Mouse (Mus musculus): ENCODE results near the gene Cuedc1.

Gene Cuedc1

DNA sequence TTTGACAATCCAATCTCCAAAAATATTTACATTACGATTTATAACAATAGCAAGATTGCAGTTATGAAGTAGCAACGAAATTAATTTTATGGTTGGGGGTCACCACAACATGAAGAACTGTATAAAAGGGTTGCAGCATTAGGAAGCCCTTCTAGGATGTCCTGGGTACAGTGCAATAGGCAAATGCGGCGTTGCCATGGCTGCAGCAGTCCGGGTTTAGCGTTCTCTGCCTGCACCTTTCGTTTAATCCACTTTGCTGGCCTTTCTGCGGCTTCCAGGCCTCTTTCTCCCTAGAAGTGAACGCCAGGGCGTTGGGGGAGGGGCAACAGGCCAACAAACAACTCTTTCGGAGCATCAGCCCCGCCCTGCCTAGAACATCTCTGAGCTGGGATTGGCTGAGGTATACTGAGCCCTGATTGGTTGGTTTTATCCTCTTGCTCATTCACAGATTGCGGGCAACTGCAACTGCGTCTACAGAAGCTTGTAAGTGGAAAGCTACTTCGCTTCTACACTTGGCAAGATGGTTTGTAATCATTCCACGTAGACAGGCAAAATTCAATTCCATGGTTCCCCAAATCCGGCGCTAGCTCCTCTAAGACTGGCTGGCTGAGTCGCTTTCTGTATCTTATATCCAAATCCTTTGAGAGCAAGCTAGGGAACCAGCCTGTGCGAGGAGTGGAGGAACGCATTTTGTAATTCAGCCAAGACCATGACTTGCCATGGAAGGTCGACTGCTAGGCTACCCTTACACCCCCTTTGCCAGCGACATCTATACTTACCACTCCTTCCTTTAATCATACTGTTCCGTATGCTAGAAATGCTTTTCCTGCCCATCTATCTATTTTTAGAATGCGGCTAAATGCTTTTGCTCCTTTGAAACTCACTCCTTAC lies 10.9 kb upstream of the Cuedc1 start:
- 4% methylated on average over 25 of the region's 25 CpGs for WGBS

- WGBS, result 57% methylated on average over 5 of the region's 5 CpGs
These were observed 8.7 kb upstream of the Cuedc1 start for GRCm38 (mm10) chr11:88089150-88089549.

- WGBS, result 81% methylated on average over 5 of the region's 5 CpGs
These were observed 7.6 kb upstream of the Cuedc1 start for GRCm38 (mm10) chr11:88090293-88090692.

GRCm38 (mm10) chr11:88091949-88092348 lies 5.9 kb upstream of the Cuedc1 start:
- WGBS, result 90% methylated on average over 1 of the region's 1 CpGs

GRCm38 (mm10) chr11:88097173-88097572 lies 685 bp upstream of the Cuedc1 start:
- 29% methylated on average over 4 of the region's 4 CpGs for WGBS

- WGBS, result under 1% methylated on average over 92 of the region's 95 CpGs
These were observed 1.1 kb downstream of the Cuedc1 start for GRCm38 (mm10) chr11:88098787-88099598.

DNA sequence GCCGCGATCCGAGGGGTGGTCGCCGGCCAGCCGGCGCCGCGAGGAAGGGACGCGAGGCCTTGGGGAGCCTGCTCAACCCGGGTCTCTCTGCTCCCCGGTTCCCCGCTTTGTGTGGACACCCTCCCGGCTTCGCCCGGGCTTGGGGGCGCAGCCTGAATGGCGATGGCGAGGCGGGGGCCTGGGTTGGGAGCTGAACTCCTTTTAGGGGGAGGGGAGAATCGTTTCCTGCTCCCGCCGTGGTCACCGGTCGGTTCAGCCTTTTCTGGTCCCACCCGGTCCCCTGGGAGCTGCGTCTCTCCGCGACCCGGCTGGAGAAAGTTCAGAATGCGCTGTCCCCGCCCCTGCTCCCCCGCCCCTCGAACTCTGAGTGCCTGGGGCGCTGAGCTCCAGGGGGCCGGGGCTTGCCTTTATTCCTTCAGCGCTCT lies 1.8 kb downstream of the Cuedc1 start:
- WGBS, result 1% methylated on average over 38 of the region's 38 CpGs

DNA sequence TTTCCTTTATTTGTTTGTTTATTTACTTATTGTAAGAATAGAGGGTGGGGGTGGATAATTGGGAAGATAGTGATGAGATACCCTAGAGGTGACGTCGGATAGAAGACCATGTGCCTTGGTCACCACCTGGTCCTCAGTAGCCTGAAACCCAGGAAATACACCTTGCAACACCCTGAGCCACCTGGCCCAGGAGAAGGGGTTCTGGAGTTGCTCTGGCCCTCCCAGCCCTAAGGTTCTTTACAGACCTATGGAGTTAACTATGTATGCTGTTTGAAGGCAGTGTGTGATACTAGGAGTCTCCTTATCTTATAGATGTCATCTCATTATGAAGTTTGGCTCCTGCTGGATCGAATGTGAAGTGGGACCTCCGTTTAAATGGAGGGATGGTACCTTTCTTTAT lies 2.3 kb downstream of the Cuedc1 start:
- 38% methylated on average over 4 of the region's 4 CpGs for WGBS

GRCm38 (mm10) chr11:88103214-88103941 lies 5.5 kb downstream of the Cuedc1 start:
- 92% methylated on average over 19 of the region's 19 CpGs for WGBS

GRCm38 (mm10) chr11:88105494-88106291 lies 7.8 kb downstream of the Cuedc1 start:
- WGBS, result 84% methylated on average over 6 of the region's 6 CpGs

DNA sequence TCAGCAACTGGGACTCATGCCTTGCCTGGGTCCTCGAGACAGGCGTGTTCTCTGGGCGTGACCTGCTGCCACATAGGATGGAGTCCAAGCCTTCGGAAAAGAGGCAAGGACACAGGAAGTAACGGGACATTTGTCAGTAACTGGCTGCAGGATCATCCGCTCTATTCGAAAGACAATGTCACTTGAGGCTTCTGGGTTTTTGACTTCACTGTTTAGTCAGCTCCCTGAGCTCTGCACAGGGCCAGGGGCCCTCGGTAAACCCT lies 8.4 kb downstream of the Cuedc1 start:
- WGBS, result 93% methylated on average over 8 of the region's 8 CpGs

DNA sequence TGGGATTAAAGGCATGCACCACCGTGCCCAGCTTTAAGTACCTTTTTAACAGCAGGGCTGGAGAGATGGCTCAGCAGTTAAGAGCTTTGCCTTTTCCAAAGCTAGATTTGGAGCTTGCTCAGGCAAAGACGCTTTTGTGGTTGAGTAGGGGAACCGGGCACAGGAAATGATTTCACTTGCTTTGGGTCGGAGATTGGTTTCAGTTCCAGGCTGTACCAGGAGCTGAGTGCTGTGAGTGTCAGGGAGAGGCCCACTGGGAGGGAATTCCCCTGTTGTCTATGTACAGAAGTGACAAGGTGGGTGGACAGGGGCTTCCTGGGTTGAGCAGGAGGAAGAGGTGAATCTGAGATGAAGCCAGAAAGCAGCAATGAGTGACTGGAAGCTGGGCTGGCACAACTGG lies 9.5 kb downstream of the Cuedc1 start:
- 57% methylated on average over 4 of the region's 4 CpGs for WGBS

- 77% methylated on average over 9 of the region's 9 CpGs for WGBS
These were observed 12.3 kb downstream of the Cuedc1 start for GRCm38 (mm10) chr11:88110031-88110594.

DNA sequence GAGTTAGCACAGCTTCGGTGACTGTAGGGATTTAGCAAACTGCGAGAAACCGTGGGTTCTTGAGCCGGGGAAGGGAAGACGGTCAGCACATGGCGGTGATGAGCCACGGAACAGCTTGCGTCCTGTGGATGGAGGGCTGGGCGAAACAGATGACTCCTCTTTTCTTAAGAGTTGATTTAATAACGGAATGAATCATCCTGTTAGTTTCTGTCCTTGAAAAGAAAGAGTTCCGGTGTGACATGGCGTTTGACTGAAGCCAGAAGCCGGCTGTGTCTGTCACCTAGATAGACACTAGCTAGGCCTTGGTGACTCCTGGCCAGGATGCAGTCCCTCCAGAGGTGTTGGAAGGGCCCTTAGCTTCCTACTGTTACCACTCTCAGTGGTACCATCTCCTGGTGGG lies 14.2 kb downstream of the Cuedc1 start:
- WGBS, result 75% methylated on average over 13 of the region's 13 CpGs

- WGBS, result 90% methylated on average over 7 of the region's 7 CpGs
These were observed 14.9 kb downstream of the Cuedc1 start for GRCm38 (mm10) chr11:88112677-88113333.

- WGBS, result 48% methylated on average over 6 of the region's 6 CpGs
These were observed 15.8 kb downstream of the Cuedc1 start for GRCm38 (mm10) chr11:88113543-88114271.

GRCm38 (mm10) chr11:88114871-88115301 lies 17.0 kb downstream of the Cuedc1 start:
- 30% methylated on average over 8 of the region's 8 CpGs for WGBS

DNA sequence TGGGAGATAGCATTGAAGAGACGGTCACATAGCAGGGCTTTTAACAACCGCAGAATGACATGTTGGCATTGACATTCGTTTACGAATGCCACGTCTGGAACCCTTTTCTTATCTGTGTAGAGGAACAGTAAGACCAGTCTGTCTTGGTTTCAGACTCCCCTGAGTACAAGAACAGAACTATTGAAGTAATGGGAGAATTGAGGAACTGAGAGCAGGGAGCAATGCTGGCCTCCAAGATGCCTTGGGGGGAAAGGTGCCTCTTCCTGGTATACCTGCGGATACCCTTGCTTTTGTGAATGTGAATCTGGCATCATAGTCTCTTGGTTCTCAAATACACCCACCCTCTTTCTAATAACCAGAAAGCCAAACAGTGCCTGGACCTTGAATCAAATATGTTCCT lies 18.7 kb downstream of the Cuedc1 start:
- WGBS, result 88% methylated on average over 6 of the region's 6 CpGs

DNA sequence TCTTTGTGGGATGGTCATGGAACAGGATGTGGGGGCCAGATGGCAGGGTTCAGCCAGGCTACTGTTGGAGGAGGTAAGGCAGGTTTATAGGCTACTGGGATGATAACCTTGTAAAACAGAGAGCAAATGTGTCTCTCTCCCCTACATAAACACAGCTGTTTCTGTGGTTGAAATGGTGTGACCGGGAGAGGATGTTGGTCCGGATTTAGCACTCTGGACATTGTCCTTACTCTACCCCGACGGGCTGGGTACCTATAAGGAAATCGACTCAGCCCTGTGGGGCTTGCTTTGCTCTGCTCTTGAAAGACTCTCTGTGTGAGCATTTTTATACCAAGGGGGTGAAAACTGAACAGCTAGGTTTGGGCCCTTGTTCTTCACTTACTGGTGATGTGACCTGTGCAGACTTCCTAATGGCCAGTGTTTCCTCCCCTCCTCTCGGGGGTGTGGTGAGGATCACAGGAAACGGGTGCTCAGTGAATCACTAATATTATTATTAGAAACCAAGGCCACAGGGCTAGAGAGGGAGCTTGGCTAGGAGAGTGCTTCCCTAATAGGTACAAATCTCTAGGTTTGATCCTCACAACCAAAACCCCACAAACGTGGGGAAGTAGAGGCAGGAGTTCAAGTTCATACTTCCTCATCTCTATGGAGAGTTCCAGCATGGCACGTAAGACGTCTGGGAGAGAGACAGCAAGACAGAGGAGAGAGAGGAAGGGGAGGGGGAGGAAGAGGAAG lies 19.7 kb downstream of the Cuedc1 start:
- WGBS, result 62% methylated on average over 10 of the region's 10 CpGs
